Mouse (Mus musculus): ENCODE data around the gene Sapcd1.

GRCm38 (mm10) chr17:35039121-35039873 is 11.5 kb upstream of the Sapcd1 start:
- TF ChIP-seq POLR2A (IDR thresholded peaks at IDR 0.05; ENCODE audit: low read depth, low read length) (no peak), CTCF (IDR thresholded peaks at IDR 0.05; ENCODE audit: extremely low read depth, insufficient read length, insufficient replicate concordance, low read depth, low read length) (no peak)
